Comparison of ENCODE assay signal across 17 mouse cellular contexts in the genomic region with DNA sequence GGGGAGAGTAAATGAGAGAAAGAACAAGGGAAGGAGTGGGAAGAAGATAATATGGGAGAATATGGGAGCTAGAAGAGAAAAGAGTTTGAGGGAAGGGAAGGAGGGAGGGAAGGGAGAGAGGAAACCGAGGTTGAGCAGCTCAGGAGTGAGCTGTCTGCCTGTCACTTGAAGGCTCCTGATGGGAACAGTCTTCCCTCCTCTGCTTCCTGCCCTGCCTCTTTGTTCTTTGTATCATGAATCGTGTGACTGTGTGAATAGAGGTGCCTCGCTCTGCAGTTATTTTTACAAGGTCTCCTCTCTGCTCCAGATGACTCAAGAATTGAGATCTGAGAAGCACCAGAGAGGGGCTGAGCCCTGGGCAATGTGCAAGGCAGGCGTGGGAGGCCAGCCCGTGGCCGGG.
DNase-seq lines count a peak whose midpoint lies in the region; ATAC-seq and TF ChIP-seq lines count a peak whose summit lies in the region.
"Had no signal": no experiment of that assay in that cellular context is flagged by ENCODE, and none has a peak within 500 bp of the region (broad histone marks: within the 10 kb centered on the region; RNA-seq: fewer than 3 reads in every experiment).

No protein-coding gene starts in this region.

- TF ChIP-seq POLR2A in kidney, adult 2 months (IDR thresholded peaks at IDR 0.05; ENCODE audit: low read depth, low read length) = no peak

- no peak for TF ChIP-seq CTCF in kidney, postnatal 0 days (IDR thresholded peaks at IDR 0.05; ENCODE audit: low read depth)
- TF ChIP-seq CTCF in kidney, adult 2 months (conservative IDR thresholded peaks at IDR 0.05; ENCODE audit: insufficient read depth, insufficient read length, low read depth, low read length) = no peak
- no peak for TF ChIP-seq CTCF in stomach, postnatal 0 days (IDR thresholded peaks at IDR 0.05; ENCODE audit: low read depth)

- TF ChIP-seq EP300 in stomach, postnatal 0 days (optimal IDR thresholded peaks at IDR 0.05) = no peak

- intact Hi-C loops in heart, postnatal 25 days (cut with DNase I) = no loop called here

- peaks cover 19% of the 10 kb centered on the region for H3K36me3 ChIP-seq in heart, embryonic 13.5 days
- 0 out of 2 replicates have a peak, but pooled peaks cover 3% of the 10 kb centered on the region for H3K36me3 ChIP-seq in kidney, postnatal 0 days (ENCODE audit: insufficient read depth, low read length)
- H3K36me3 ChIP-seq in kidney, adult 2 months (ENCODE audit: control insufficient read depth, insufficient read depth, low read length) = no peaks in the 10 kb centered on the region
- no peaks in the 10 kb centered on the region for H3K36me3 ChIP-seq in stomach, postnatal 0 days (ENCODE audit: control insufficient read depth, insufficient read depth, low read length)

- no peak; the same call in 1 of the 2 replicates for ATAC-seq in heart, embryonic 13.5 days (ENCODE audit: extremely low read depth, insufficient number of reproducible peaks, low FRiP score, low TSS enrichment)
- ATAC-seq in kidney, postnatal 0 days (replicated peaks; ENCODE audit: low FRiP score, low read depth) = no peak
- ATAC-seq in stomach, postnatal 0 days (ENCODE audit: low FRiP score, low TSS enrichment) = 0 out of 2 replicates have a peak, but pooled peaks have one; percentile 16
- ATAC-seq: inflammation-experienced regulatory T-cells, adult 6 months had no signal

- H3K4me3 ChIP-seq in heart, embryonic 13.5 days = no peak overlapping the region
- no peak overlapping the region for H3K4me3 ChIP-seq in kidney, postnatal 0 days (replicated peaks; ENCODE audit: low read depth, low read length)
- no peak overlapping the region for H3K4me3 ChIP-seq in kidney, adult 2 months (ENCODE audit: insufficient read depth, low read depth, low read length)
- H3K4me3 ChIP-seq in stomach, postnatal 0 days (ENCODE audit: low read depth, low read length) = no peak overlapping the region
- H3K4me3 ChIP-seq: embryonic facial prominence, embryonic 10.5 days; limb, embryonic 10.5 days had no signal

- DNase-seq in heart, postnatal 25 days (ENCODE audit: low spot score) = no peak
- DNase-seq in kidney, postnatal 0 days (ENCODE audit: low spot score) = no peak
- no peak for DNase-seq in kidney, adult 2 months
- DNase-seq in right cerebral cortex, adult 18-20 months = peak; percentile 45
- no peak for DNase-seq in right cerebral cortex, postnatal 4 days
- DNase-seq in stomach, postnatal 0 days (ENCODE audit: low spot score) = no peak
- DNase-seq in thymus, postnatal 25 days = no peak
- DNase-seq: adrenal gland, adult 8-10 months; B cell, adult 2 months; cerebellum, adult 18-20 months; lung, adult 2 months; lung, postnatal 36 days had no signal

- peak overlapping the region; percentile 45; the same call in 1 of the 2 replicates for H3K27ac ChIP-seq in heart, embryonic 13.5 days (replicated peaks)
- H3K27ac ChIP-seq in kidney, postnatal 0 days = peak overlapping the region; percentile 54; the same call in 1 of the 2 replicates
- H3K27ac ChIP-seq in kidney, adult 2 months (ENCODE audit: insufficient read depth, low read depth, low read length) = no peak overlapping the region
- no peak overlapping the region for H3K27ac ChIP-seq in stomach, postnatal 0 days (replicated peaks)
- H3K27ac ChIP-seq: embryonic facial prominence, embryonic 10.5 days; limb, embryonic 10.5 days had no signal

- no peak overlapping the region for H3K4me2 ChIP-seq in heart, embryonic 13.5 days
- H3K4me2 ChIP-seq in kidney, postnatal 0 days (ENCODE audit: low read length) = no peak overlapping the region
- no peak overlapping the region for H3K4me2 ChIP-seq in stomach, postnatal 0 days (replicated peaks; ENCODE audit: low read depth)
- H3K4me2 ChIP-seq: liver, embryonic 11.5 days had no signal

- 59% methylated on average over 6 of the region's 6 CpGs for WGBS in heart, embryonic 13.5 days
- WGBS in kidney, postnatal 0 days = 34% methylated on average over 6 of the region's 6 CpGs
- 60% methylated on average over 6 of the region's 6 CpGs for WGBS in kidney, adult 2 months
- 71% methylated on average over 6 of the region's 6 CpGs for WGBS in stomach, postnatal 0 days

- no peaks in the 10 kb centered on the region for H3K27me3 ChIP-seq in heart, embryonic 13.5 days (replicated peaks)
- no peaks in the 10 kb centered on the region for H3K27me3 ChIP-seq in kidney, postnatal 0 days (ENCODE audit: insufficient read depth, low read length)
- no peaks in the 10 kb centered on the region for H3K27me3 ChIP-seq in kidney, adult 2 months (replicated peaks; ENCODE audit: control insufficient read depth, insufficient read depth, low read length)
- H3K27me3 ChIP-seq in stomach, postnatal 0 days (ENCODE audit: control insufficient read depth, insufficient read depth, low read length) = no peaks in the 10 kb centered on the region

- no peak overlapping the region for H3K9ac ChIP-seq in heart, embryonic 13.5 days
- no peak overlapping the region for H3K9ac ChIP-seq in kidney, postnatal 0 days (ENCODE audit: low read depth, low read length)
- no peak overlapping the region for H3K9ac ChIP-seq in stomach, postnatal 0 days (ENCODE audit: low read length)

- H3K9me3 ChIP-seq in heart, embryonic 13.5 days = peaks cover 4% of the 10 kb centered on the region; the same call in 1 of the 2 replicates
- no peaks in the 10 kb centered on the region for H3K9me3 ChIP-seq in kidney, postnatal 0 days (replicated peaks; ENCODE audit: low read length)
- no peaks in the 10 kb centered on the region for H3K9me3 ChIP-seq in stomach, postnatal 0 days (ENCODE audit: control insufficient read depth, low read length)
- H3K9me3 ChIP-seq: limb, embryonic 10.5 days had no signal

- peaks cover 18% of the 10 kb centered on the region for H3K4me1 ChIP-seq in heart, embryonic 13.5 days
- 0 out of 2 replicates have a peak, but pooled peaks cover 3% of the 10 kb centered on the region for H3K4me1 ChIP-seq in kidney, postnatal 0 days (replicated peaks; ENCODE audit: insufficient read depth, low read length)
- H3K4me1 ChIP-seq in kidney, adult 2 months (ENCODE audit: control insufficient read depth, insufficient read depth, low read length) = peaks cover 3% of the 10 kb centered on the region; the same call in 1 of the 2 replicates
- H3K4me1 ChIP-seq in stomach, postnatal 0 days (replicated peaks; ENCODE audit: control insufficient read depth, insufficient read depth) = no peaks in the 10 kb centered on the region

Comparison
In these comparisons a context has a peak if more than half of its experiments do, and no peak if none do; other contexts are left out.
1. H3K27ac ChIP-seq: peak in heart, embryonic 13.5 days (single experiment) and kidney, postnatal 0 days (single experiment); none in kidney, adult 2 months (single experiment) and stomach, postnatal 0 days (single experiment).